Mouse (Mus musculus) mesoderm, embryonic 11.5 days (tissue): ENCODE data around the gene Grn.
A peak's percentile ranks its signal among the peaks of the same experiment; 100 is the strongest.

Experiments used
- DNase-seq: peaks from one replicate; pipeline ENCODE4 v3.0.0-alpha.2; 2012; ENCODE audit warnings: low read depth, low spot score

The Grn gene

DNA sequence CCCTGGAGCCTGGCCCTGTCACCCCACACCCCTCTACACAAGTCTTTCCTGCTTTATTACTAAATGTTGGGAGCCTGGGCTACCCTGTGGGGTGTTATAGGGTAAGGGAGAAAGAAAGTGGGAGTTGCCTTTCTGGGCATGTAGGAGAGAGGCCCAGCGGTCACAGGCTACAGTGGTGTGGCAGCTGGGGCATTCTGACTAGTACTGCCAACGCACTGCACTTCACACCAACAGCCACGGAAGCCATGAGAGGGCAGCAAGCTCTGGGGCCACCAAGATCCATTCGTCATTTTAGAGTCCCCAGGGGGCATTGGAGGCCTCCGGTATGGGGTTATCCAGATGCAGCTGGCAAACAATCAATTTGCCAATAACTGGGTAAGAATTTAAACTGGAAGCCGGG is 12.0 kb downstream of the Grn start:
- no peak for DNase-seq

DNA sequence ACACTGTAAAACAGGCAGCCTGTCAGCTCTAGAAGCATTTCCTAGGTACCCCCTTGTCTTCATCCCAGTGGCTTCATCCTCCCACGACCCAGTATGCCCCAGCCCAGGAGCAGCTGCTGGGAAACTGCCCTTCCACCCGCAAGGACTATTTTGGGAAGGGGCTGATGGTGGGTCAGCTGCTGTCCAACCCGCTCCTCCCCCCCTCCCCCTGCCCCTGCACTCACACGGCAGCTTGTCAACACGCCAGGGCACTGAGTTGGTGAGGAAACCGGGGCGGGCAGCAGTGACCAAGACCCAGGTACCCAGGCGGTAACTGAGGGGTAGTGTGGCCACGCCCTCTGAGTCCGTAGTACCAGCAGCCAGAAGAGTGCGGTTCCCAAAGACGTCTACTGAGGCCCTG is 13.6 kb downstream of the Grn start:
- no peak for DNase-seq

DNA sequence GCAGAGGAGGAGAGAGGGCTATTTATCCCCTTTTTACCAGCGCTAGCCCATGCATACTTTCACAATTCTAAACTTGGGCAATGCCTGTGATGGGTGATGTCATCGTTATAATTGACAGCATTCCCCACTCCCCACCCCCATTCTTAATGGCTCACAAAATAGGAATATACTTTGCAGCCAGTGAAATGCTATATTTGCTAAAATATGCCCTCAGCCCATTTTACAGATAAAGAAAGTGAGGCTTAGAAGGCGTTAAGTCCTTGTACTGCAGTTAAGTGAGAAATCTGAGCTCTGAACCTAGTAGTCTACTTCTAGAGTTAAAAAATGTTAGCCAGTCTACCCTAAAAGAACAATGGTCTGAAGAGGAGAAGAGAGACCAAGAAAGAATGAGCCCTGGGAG is 14.2 kb downstream of the Grn start:
- DNase-seq: no peak

DNA sequence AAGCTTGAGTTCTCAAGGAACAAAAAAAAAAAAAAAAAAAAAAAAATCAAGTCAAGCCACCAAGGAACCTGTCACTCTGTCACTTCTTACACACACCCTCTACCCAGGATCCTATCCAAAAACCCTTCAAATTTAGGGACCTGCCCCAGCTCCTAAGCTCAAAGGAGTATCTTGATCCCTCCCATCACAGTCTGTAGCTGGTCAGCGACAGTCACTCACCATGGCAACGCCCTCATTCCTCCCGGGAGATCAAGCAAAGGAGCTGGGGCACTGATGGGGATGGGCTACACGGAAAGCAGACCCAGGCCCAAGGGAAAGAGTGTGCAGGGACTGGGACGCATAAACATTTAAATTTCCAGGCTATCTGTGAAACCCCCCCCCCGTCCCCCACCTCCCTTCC is 14.7 kb downstream of the Grn start:
- DNase-seq: peak; percentile 33

DNA sequence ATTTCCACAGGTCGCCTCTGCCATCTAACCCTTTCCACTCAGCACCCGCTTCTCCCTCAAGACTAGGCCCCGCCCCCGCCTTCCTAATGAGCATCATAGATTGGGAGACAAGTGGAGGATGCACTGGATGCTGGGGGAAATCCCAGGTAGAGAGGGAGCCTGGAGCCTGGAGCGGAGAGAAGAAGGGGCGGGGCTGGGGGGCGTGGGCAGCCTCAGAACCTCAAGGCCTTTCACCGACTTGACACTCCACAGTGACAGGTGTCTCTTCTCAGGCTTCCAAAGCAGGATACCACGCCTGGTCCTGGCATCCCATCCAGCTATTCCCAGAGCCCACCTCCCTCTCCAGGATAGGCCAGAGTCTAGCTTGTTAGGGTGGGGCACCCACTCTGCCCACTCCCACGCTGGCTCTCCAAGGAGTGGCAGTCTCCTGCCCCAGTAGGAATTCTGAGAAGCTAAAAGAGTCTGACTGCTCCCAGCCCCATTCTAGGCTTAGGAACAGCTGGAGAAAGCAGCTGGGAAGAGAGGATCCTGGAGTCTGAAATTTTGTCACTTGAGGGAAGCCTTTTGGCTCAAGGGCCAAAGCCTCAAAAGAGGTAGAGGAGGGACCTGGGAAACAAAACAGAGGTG is 15.3 kb downstream of the Grn start:
- no peak for DNase-seq

DNA sequence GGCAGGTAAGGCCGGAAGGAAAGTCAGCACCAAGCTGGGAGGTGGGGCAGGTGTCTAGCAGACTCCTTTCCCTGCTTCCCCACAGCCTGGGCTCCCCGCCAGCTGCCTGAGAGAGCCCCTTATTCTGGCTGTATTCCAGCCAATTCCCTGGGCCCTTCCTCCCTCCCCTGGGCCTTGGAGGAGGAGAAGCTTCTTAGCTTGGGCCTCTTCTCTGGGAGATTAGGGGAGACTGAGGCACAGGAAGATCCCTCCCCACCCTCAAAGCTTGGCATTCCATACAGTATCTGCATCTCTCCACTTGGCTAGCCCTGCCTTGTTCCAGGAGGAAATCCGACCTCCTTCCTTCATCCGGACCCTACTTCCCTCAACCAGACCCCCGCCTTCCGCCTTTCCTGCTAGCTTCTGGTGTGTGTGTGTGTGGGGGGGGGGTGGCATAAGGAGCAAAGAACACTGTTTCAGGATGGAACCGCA is 15.8 kb downstream of the Grn start:
- no peak for DNase-seq

DNA sequence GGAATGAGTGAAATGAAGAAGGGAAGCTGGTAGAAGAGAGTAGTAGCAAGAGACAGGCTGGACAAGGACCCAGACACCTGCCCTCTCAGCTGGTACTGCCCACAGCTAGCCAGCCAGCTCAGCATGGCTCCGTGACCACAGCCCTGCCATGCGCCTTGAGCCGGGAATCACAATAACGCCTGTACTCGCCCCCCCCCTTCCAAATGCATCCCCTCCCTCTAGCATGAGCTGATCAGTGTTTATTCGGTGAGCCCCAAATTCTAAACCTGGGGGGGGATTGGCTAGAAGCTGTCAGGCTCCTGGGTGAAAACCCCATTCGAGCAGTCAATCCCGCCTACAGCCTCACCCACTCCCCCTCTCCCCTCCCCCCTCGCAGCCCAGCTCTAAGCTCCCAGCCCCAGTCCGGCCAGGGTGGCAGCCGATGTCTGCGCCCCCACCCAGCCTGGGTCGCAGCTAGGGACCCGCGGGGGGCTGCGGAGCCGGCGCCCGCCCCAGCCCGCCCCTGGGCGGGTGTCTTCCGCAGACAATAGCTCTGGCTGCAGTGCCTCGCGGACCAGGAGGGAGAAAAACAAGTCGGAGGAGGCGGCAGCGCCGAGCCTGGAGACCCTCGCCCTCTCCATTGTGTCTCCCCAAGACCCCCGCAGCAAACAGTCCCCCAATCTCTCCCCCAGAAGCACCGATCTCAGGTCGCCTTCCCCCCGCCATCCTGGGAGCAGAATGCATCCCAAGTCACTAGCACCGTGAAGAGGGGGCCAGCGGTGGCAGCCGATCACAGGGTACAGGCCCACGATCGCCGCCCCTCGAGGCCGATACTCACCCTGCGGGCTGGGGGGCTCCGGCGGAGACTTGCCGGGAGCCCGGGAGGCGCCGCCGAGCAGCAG is 16.7 kb downstream of the Grn start:
- peak; percentile 47 for DNase-seq

DNA sequence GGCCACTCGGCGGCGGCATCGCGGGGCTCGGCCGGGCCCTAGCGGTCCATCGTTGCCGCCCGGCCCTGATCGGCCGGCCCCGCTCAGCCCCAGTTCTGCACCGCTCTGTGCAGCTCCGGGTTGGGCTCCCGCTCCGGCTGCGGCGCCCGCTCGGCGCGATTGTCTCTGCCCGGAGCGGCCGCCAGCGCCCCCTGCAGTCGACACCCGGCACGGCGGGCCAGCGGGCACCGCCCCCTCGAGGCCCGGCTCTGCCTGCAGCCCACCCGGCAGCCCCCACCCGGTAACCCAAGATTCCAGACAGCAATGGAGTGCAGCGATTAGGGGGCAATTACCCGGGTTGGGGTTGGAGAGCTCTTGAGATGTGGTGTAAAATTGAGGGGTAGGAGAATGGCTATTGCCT is 17.4 kb downstream of the Grn start, which contains the start of gene Fam171a2:
Fam171a2 (minus strand) TSS at position 186 of the 400 bp plus-strand sequence.
- peak; percentile 89 for DNase-seq

DNA sequence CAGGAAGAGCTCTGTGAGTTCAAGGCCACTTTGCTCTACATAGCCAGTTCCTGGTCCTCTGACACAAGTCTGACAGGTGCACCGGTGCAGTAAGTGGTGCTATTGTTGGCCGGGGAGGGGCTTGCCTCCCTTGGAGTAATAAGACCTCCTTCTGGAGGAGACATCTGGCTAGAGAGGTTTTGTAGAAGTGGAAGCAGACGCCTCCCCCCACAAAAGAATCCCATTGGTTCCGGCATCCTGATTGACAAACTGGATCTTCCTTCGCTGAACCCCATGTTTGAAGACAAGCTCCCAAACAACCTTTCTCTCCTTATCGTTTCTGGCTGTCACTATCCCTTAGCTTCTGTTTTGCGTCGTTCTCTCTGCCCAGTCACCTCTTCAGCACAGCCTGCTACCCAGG is 18.2 kb downstream of the Grn start:
- no peak for DNase-seq

DNA sequence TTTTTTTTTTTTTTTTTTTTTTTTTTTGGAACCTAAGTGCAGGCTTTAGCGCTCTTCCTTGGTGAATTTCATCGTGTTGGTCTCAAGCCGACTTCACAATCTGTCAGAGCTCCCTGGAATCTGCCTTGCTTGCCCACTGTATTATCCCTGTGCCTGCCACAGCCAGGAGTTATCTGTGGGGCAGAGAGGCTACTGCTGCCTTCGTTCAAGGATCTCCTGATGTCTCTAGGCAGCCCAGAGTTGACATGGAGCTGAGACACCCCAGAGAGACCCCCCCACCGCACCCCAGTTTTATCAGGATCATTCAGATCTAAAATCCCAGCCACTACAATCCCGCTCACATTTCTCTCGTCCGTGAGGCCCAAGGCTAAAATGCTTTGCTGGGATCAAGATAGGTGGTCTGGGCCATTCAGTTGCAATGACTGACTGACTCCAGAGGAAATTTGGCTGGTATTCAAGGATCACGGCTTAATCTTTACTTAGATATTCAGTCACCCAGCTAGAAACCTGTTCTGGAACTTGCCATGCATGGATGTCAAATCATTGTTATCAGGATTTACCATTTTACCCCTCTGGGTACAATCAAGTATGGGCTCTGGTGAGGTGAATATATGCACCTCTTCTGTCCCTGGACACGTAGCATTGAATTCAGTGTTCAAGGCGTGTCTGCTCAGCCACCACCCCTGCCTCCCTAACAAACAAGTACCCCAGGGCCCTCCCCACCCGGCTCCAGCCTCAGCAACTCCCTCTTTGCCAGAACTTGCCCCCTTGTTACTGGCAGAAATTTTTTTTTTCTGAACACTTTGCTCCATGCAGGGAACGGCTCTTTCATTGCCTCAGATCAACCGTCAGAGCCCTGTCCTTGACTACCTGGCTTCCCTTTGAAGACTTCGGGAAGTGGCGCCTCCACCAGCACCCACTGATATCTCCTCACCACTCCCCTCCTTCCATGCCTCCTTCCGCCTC is 19.2 kb downstream of the Grn start:
- DNase-seq: no peak

DNA sequence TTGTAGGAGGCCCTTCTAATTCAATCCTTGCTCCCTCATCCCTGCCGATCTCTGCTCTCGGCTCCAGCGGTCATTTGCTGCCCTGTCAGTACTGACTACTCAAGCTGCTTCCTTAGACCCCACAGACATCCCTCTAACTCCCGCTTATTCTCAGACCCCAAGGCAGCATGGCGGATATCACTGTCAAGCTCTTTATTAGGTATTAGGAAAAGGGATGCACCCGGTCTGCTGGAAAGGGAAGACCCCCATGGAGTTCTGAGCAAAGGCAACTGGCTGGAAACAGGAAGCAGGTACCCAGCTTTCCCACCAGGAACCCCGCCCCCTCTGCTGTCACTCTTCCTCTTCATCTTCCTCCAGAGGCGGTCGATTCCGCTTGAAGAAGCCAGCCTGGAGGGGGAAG is 23.0 kb downstream of the Grn start:
- no peak for DNase-seq

DNA sequence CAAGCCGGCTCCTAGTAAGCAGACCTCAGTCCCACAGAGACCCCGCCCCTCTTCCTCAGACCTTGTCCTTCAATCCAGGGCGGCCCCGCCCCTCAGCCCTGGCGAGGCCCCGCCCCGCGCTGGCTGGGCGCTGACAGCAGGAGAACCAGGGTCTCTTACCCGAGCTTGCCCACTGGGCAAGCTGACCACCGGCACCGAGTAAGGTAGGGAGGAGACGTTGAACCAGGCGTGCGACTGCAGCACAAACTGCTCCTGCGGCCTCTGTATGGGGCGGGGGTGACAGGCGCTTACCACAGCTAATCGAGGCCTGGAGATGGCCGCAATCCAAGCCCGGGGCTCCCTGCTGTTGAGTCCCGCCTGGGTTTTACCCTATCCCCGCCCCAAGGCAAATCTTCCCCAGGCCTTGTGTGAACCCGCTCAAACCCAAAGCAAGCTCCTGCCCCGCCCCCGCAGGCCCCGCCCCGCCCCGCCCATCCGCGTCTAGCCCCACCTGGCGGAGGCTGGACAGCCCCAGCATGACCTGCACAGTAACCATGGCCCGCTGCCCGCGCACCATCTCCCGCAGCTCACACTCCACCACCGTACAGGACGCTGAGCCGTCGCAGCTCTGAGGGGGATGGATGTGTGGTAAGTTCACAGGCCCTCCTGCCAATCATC is 25.8 kb downstream of the Grn start:
- DNase-seq: peak; percentile 87

DNA sequence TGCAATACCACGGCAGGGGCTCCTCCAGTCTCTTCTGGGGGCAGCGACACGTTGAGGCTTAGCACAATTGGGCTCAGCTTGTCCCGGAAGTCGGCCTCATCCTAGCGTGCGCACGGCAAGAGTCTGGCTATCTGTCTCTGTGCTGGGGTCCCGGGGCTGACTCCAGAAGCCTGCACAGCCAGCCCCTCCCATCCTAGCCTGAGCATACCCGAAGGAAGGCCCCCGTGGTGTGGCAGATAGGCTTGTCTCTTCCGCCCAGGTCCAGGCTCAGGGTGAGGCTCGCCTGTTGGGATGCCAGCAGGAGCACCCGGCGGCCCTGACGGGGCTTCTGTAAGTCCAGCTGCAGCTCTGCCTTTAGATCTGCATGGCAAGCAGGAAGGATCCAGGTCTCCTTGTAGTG is 30.4 kb downstream of the Grn start:
- no peak for DNase-seq

DNA sequence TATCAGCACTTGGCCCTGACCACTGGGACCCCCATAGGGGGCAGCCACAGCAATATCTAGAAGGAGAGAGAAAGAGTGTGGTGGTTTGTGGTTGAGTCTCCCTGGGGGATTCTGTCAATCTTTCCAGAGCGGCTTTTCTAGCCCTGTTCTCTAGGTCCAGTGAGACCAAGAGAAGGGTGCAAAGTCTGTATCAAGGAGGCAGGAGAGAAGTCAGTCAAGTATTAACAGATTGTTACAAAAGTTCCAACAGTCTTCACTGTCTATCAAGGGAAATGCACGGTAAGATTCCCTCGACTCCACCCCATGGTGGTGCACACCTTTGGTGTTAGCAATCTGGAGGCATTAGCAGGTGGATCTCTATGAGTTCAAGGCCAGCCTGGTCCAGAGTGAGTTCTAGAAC is 31.6 kb downstream of the Grn start:
- no peak for DNase-seq

DNA sequence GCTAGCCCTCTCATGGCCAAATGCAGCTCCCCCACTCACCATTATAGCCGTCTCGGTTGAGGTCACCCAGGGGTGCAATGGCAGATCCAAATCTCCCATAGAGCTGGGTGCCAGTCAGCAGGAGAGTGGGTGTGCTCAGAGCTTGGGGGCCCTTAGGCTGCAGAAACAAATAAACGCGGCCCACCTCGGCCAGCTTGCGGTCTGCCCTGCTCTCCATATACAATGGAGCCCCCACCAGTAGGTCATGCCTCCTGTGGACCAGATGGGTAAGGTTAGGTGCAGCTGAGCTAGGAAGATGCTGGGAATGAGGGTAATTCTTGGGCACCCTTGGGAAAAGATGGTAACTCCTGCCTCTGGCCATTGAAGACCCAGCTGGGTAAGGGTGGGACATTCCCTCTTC is 34.8 kb downstream of the Grn start:
- no peak for DNase-seq

DNA sequence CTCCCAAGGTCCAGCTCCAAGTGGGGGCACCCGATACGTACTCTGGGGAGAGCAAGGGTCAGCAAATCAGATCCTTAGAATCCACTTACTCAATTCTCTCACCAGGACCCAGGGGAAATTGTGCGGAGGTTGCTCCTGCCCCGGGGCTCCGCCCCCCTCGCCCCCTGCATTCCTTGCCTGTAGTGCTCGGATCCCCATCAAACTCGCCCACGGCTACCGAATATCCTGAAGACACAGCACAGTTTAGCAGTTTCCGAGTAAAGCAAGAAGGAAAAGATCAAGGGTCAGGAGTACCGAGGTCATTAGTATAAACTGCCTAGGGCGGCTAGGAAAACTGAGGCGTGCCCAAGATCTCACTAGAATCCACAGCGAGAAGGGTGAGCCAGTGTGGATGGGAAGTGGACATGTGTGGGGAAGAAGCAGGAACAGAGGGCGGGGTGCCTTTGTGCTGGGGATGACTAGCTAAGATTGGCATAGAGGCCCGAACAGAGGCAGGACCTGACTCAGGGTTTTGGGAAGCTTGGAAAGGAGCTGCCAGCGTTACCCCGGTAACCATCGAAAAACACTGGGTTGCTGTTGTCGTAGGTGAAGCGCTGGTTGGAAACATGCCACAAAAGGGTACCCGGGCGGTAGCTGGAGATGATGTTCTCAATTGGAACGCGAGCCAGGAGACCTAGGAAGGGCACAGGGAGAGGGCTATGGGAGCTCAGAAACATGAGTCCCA is 35.8 kb downstream of the Grn start:
- DNase-seq: peak; percentile 59

DNA sequence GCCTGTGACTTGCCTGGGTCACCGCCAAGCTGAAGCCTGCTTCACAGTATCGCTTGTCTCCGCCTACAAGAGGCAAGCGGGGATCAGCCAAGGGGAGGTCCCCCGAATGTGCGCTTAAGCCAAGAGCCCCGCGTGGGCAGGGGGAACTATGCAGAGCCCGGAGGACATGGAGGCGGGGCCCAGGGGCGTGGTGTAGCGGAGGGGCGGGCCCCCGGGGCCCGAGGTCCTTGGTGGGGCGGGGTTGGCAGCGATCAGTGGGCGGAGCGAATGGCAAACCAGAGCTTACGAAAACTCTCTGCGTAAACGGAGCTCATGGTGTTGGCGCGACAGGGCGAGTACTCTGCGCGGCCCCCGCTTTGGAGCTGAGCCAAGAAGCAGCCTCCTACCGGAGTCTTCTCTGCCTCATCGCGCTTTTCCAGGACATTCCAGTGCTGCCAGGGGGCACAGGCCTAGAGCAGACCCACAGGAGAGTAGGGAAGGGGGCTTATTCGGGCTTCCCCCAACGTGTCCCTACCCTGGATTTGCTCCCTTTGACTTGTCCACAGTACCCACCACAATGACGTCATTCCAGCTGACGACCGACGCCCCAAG is 37.0 kb downstream of the Grn start:
- DNase-seq: peak; percentile 88

DNA sequence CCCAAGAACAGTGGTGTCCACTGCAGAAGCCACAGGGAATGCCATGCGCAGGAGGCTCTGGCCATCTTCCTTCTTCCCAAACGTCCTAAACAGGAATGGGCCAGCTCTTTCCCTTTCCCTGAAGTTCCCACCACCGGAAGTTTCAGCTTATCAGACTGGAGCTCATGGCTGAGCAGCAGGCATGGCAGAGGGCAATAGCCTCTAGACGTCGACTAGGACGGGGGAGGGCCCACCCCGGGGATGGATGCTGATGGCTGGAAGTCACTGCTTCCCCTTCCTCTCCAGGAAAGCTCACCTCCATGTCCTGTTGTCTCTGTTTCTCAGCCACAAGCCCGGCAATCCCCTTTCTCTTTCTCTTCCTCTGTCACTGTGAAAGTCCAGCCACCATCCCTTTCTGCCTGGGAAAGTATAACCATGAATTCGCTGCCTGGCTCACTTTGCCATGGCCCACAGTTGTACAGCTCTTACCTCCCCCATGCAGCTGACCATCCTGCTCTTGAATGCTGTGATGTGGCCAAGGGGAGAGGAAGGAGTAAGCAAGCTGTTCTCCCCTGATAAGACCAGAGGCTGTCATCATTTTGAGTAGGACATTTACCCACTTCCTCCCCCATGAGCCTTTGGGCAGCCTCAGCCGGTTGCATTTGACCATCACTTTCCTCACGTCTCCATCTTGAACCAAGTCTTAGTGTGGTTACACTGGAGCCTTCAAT is 39.7 kb downstream of the Grn start, which contains the start of gene Itga2b:
Itga2b (minus strand) TSS at position 475 of the 710 bp plus-strand sequence.
- DNase-seq: no peak

DNA sequence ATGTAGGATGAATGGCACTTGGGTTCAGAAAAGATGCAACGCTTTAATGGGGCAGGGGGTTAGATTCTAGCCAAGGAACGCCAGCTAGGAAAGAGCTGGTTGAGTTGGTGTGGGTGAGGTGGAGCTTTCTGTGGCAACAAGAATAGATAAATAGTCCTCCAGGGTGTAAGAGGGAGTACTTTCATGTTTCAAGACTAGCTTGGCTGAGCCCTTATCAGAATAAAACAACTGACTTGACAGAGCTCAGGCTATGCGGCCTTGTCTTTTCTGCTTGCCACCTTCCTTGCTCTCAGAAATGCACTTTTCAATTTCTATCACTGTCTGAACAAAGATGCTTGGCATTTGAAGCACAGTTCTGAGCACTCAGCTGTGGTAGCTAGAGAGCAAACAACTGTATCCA is 44.9 kb downstream of the Grn start:
- no peak for DNase-seq

DNA sequence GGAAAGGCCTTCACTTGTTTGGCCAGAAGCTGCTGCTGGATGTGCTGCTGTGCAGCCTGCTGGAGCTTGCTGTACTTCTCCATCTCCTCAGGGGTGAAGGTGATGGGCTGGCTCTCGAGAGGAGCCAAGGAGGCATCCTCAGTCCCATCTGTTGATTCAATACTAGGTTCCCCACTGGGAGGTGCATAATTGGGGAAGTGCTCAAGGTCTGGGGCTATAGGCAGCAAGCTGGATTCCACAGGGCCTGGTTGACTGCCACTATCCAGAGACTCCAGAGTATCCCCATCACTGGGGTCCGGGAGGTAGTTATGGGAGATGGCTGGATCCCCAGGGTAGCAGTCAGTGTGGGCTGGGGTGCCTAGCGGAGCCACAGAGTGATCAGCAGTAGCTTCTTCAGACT is 48.6 kb downstream of the Grn start:
- no peak for DNase-seq
